Mouse (Mus musculus): Measurements from ENCODE around the gene Slc5a8. TPM values are rescaled to one million over a fixed set of nuclear protein-coding genes. Genes with fewer than 3 reads are reported as not detected.

Slc5a8 gene
- polyA plus RNA-seq, 1 experiment from 2014 or later: 0.05 TPM

- H3K27ac ChIP-seq (ENCODE audit: low read depth, low read length): no peak overlapping the region
- no peak for ATAC-seq (ENCODE audit: low FRiP score)
Measured at GRCm38 (mm10) chr10:88950297-88950653, 64.5 kb downstream of the Slc5a8 start.

GRCm38 (mm10) chr10:88960791-88961190 is 75.0 kb downstream of the Slc5a8 start:
- no peak for ATAC-seq (ENCODE audit: low FRiP score)
- H3K4me2 ChIP-seq: no peak overlapping the region
- no peaks in the 10 kb centered on the region for H3K27me3 ChIP-seq (ENCODE audit: control insufficient read depth, insufficient read depth, low read length)
- H3K9me3 ChIP-seq (ENCODE audit: control insufficient read depth, low read length): no peaks in the 10 kb centered on the region
- WGBS: 87% methylated on average over 5 of the region's 5 CpGs
- H3K9ac ChIP-seq (ENCODE audit: low read length): no peak overlapping the region
- H3K4me3 ChIP-seq (ENCODE audit: low read depth, low read length): no peak overlapping the region
- H3K4me1 ChIP-seq (ENCODE audit: control insufficient read depth, insufficient read depth, low read length): no peaks in the 10 kb centered on the region
- no peak for DNase-seq (ENCODE audit: low spot score, missing footprints)
- no peaks in the 10 kb centered on the region for H3K36me3 ChIP-seq (ENCODE audit: control insufficient read depth, insufficient read depth, low read length)
- no peak overlapping the region for H3K27ac ChIP-seq (ENCODE audit: low read depth, low read length)

More at GRCm38 (mm10) chr10:88950297-88950653, 64.5 kb downstream of the Slc5a8 start:
- no peak overlapping the region for H3K9ac ChIP-seq (ENCODE audit: low read length)
- H3K4me1 ChIP-seq (ENCODE audit: control insufficient read depth, insufficient read depth, low read length): no peaks in the 10 kb centered on the region
- no peaks in the 10 kb centered on the region for H3K9me3 ChIP-seq (ENCODE audit: control insufficient read depth, low read length)
- no peak overlapping the region for H3K4me2 ChIP-seq
- no peak for DNase-seq (ENCODE audit: low spot score, missing footprints)
- H3K36me3 ChIP-seq (ENCODE audit: control insufficient read depth, insufficient read depth, low read length): no peaks in the 10 kb centered on the region
- 83% methylated on average over 4 of the region's 4 CpGs for WGBS
- H3K27me3 ChIP-seq (ENCODE audit: control insufficient read depth, insufficient read depth, low read length): no peaks in the 10 kb centered on the region
- no peak overlapping the region for H3K4me3 ChIP-seq (ENCODE audit: low read depth, low read length)

- DNase-seq (ENCODE audit: low spot score, missing footprints): no peak
- Histone ChIP-seq H3K27ac (ENCODE audit: low read depth, low read length) (no peak overlapping the region), H3K36me3 (ENCODE audit: control insufficient read depth, insufficient read depth, low read length) (no peaks in the 10 kb centered on the region), H3K9ac (ENCODE audit: low read length) (no peak overlapping the region), H3K9me3 (ENCODE audit: control insufficient read depth, low read length) (no peaks in the 10 kb centered on the region), H3K27me3 (ENCODE audit: control insufficient read depth, insufficient read depth, low read length) (no peaks in the 10 kb centered on the region), H3K4me3 (ENCODE audit: low read depth, low read length) (no peak overlapping the region), H3K4me1 (ENCODE audit: control insufficient read depth, insufficient read depth, low read length) (no peaks in the 10 kb centered on the region), H3K4me2 (no peak overlapping the region)
- ATAC-seq (ENCODE audit: low FRiP score): no peak
- 94% methylated on average over 5 of the region's 5 CpGs for WGBS
Measured at GRCm38 (mm10) chr10:88968586-88968985, 82.8 kb downstream of the Slc5a8 start.

- no peak for DNase-seq (ENCODE audit: low spot score, missing footprints)
- Histone ChIP-seq H3K36me3 (ENCODE audit: control insufficient read depth, insufficient read depth, low read length) (no peaks in the 10 kb centered on the region), H3K4me2 (no peak overlapping the region), H3K4me1 (ENCODE audit: control insufficient read depth, insufficient read depth, low read length) (no peaks in the 10 kb centered on the region), H3K9ac (ENCODE audit: low read length) (no peak overlapping the region), H3K9me3 (ENCODE audit: control insufficient read depth, low read length) (no peaks in the 10 kb centered on the region), H3K27me3 (ENCODE audit: control insufficient read depth, insufficient read depth, low read length) (no peaks in the 10 kb centered on the region), H3K4me3 (ENCODE audit: low read depth, low read length) (no peak overlapping the region), H3K27ac (ENCODE audit: low read depth, low read length) (no peak overlapping the region)
- 89% methylated on average over 7 of the region's 7 CpGs for WGBS
- no peak for ATAC-seq (ENCODE audit: low FRiP score)
Measured at GRCm38 (mm10) chr10:88970951-88971725, 85.3 kb downstream of the Slc5a8 start.

- H3K4me3 ChIP-seq (ENCODE audit: low read depth, low read length): no peak overlapping the region
- ATAC-seq (ENCODE audit: low FRiP score) (peak; percentile 90), DNase-seq (ENCODE audit: low spot score, missing footprints) (no peak)
- no peak overlapping the region for H3K4me2 ChIP-seq
- no peaks in the 10 kb centered on the region for H3K36me3 ChIP-seq (ENCODE audit: control insufficient read depth, insufficient read depth, low read length)
- H3K9ac ChIP-seq (ENCODE audit: low read length): no peak overlapping the region
- H3K27me3 ChIP-seq (ENCODE audit: control insufficient read depth, insufficient read depth, low read length): no peaks in the 10 kb centered on the region
- no peak overlapping the region for H3K27ac ChIP-seq (ENCODE audit: low read depth, low read length)
- WGBS: 71% methylated on average over 6 of the region's 6 CpGs
- H3K4me1 ChIP-seq (ENCODE audit: control insufficient read depth, insufficient read depth, low read length): no peaks in the 10 kb centered on the region
- no peaks in the 10 kb centered on the region for H3K9me3 ChIP-seq (ENCODE audit: control insufficient read depth, low read length)
Measured at GRCm38 (mm10) chr10:88978932-88979331, 93.1 kb downstream of the Slc5a8 start.

Other genes with a start within 250 kb of the Slc5a8 start
- gene Spic, start 201.0 kb upstream of the Slc5a8 start, polyA plus RNA-seq (2014; fragmentation: Nextera tagmentation; extraction: Ambion mirVana): not detected in 2 replicates
- gene Arl1, start 155.1 kb upstream of the Slc5a8 start, polyA plus RNA-seq (2014; fragmentation: Nextera tagmentation; extraction: Ambion mirVana): 165 and 178 TPM in 2 replicates
- gene Utp20, start 59.2 kb upstream of the Slc5a8 start, polyA plus RNA-seq (2014; fragmentation: Nextera tagmentation; extraction: Ambion mirVana): 17.6 and 22.8 TPM in 2 replicates

Measured in midbrain, embryonic 11.5 days (tissue).